Comparison of ENCODE assay signal across 8 mouse cellular contexts in the genomic region with DNA sequence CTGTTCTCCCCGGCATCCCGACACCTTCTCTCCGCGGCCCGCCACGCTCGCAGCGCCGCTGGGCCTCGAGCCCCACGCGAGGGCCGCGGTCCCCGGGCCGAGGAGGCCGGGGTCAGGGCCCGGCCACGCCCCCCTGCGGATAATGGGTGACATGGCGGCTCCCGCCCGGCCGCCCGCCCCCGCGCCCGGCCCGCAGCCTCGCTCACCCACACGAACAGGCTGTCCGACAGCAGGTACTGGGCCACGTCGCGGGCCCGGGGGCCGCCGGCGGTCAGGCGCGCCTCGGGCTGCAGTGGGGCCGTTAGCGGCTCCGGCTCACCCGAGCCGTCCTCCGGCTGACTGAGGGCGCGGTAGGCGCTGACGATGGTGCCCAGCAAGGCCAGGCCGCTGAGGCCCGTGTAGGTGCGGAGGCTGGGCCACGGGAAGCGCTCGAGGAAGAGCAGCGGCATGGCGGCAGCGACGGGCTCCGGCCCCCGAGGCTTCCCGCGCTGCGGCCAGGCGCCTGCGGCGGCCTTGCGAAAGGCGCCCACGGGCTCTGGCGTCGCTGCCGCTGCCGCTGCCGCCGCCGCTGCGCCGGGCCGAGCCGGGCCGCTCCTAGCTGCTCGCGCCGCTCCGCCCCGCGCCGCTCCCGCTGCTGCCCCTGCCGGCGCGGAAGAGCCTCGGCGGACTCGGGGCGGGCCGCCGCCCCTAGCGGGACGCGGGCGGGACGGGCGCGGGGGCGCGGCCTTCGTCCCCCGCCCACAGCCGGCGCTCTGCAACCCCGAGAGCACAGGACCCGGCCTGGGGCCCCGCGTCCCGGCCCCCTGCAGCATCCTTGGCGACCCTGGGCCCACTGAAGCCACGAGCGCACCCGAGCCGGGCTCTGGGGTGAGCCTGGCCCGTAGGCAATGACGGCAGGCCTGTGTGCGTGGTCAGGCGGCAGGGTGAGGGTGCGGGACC. TPM values are rescaled to one million over a fixed set of nuclear protein-coding genes. Genes with fewer than 3 reads are reported as not detected.
A peak's percentile ranks its signal among the peaks of the same experiment; 100 is the strongest.
DNase-seq lines count a peak whose midpoint lies in the region; ATAC-seq and TF ChIP-seq lines count a peak whose summit lies in the region.

A gene (minus strand): TSS at position 830 of the 939 bp plus-strand sequence.

- peak; percentile 87 for ATAC-seq in heart, embryonic 14.5 days (ENCODE audit: insufficient number of reproducible peaks, insufficient read depth, low FRiP score, low read depth)
- peak; percentile 93 for ATAC-seq in liver, postnatal 0 days
- peak; percentile 93 for ATAC-seq in neural tube, embryonic 13.5 days (ENCODE audit: low read depth)

- peak within 1 kb of the TSS; percentile 86 for H3K4me3 ChIP-seq in E14TG2a.4 (replicated peaks; ENCODE audit: low read length)
- H3K4me3 ChIP-seq in forebrain, embryonic 10.5 days, result peak within 1 kb of the TSS; percentile 85
- H3K4me3 ChIP-seq in heart, embryonic 14.5 days (ENCODE audit: control insufficient read depth in 1 of 2, insufficient read depth in 1 of 2, low read depth in 1 of 2, low read length in 2 of 2), result peak within 1 kb of the TSS; percentile 98
- peak within 1 kb of the TSS; percentile 95 for H3K4me3 ChIP-seq in liver, postnatal 0 days (ENCODE audit: low read depth, low read length)
- peak within 1 kb of the TSS; percentile 96 for H3K4me3 ChIP-seq in neural tube, embryonic 13.5 days

- H3K27me3 ChIP-seq in E14TG2a.4 (ENCODE audit: insufficient read depth, low read length), result peaks cover 36% of the 10 kb centered on the region
- no peaks in the 10 kb centered on the region for H3K27me3 ChIP-seq in forebrain, embryonic 10.5 days (ENCODE audit: poor library complexity, severe bottlenecking)
- H3K27me3 ChIP-seq in heart, embryonic 14.5 days (ENCODE audit: control insufficient read depth, insufficient read depth, low read length), result no peaks in the 10 kb centered on the region
- no peaks in the 10 kb centered on the region for H3K27me3 ChIP-seq in liver, postnatal 0 days (ENCODE audit: insufficient read depth, low read length)
- H3K27me3 ChIP-seq in neural tube, embryonic 13.5 days, result no peaks in the 10 kb centered on the region

- peaks cover 12% of the 10 kb centered on the region for H3K36me3 ChIP-seq in E14TG2a.4 (ENCODE audit: insufficient read depth, low read length)
- H3K36me3 ChIP-seq in forebrain, embryonic 10.5 days (replicated peaks), result peaks cover 24% of the 10 kb centered on the region
- 0 out of 2 replicates have a peak, but pooled peaks cover 5% of the 10 kb centered on the region for H3K36me3 ChIP-seq in heart, embryonic 14.5 days (ENCODE audit: control insufficient read depth, insufficient read depth, low read length)
- H3K36me3 ChIP-seq in liver, postnatal 0 days (replicated peaks; ENCODE audit: insufficient read depth, low read length), result no peaks in the 10 kb centered on the region
- peaks cover 10% of the 10 kb centered on the region; the same call in 1 of the 2 replicates for H3K36me3 ChIP-seq in neural tube, embryonic 13.5 days

- DNase-seq in c-Kit-positive CD71-negative TER-119-negative erythroid progenitor cells, embryonic 14.5 days (ENCODE audit: low read depth), result peak; percentile 50
- DNase-seq in forebrain, embryonic 10.5 days (ENCODE audit: extremely low spot score, low spot score), result peak; percentile 75
- peak; percentile 82 for DNase-seq in kidney, postnatal 14 days
- DNase-seq in liver, postnatal 0 days, result peak; percentile 85
- DNase-seq in testis, postnatal 10 days (ENCODE audit: low spot score), result peak; percentile 85

- peaks cover 39% of the 10 kb centered on the region for H3K4me1 ChIP-seq in E14TG2a.4 (replicated peaks; ENCODE audit: low read depth, low read length)
- peaks cover 36% of the 10 kb centered on the region for H3K4me1 ChIP-seq in forebrain, embryonic 10.5 days
- H3K4me1 ChIP-seq in heart, embryonic 14.5 days (ENCODE audit: control insufficient read depth in 2 of 2, insufficient read depth in 2 of 2, low read length in 2 of 2), result peaks cover 12 to 24% of the 10 kb centered on the region in 2 experiments; a peak in 3 of 4 replicates
- peaks cover 46% of the 10 kb centered on the region for H3K4me1 ChIP-seq in liver, postnatal 0 days (ENCODE audit: insufficient read depth)
- peaks cover 36% of the 10 kb centered on the region for H3K4me1 ChIP-seq in neural tube, embryonic 13.5 days (replicated peaks)

- H3K4me2 ChIP-seq in heart, embryonic 14.5 days (ENCODE audit: low read length), result peak within 1 kb of the TSS; percentile 86
- H3K4me2 ChIP-seq in liver, postnatal 0 days (ENCODE audit: low read depth, low read length), result peak within 1 kb of the TSS; percentile 100
- peak within 1 kb of the TSS; percentile 79 for H3K4me2 ChIP-seq in neural tube, embryonic 13.5 days

- TF ChIP-seq CTCF in E14TG2a.4 (conservative IDR thresholded peaks at IDR 0.05; ENCODE audit: low read length), result no peak
- TF ChIP-seq CTCF in liver, postnatal 0 days (IDR thresholded peaks at IDR 0.05; ENCODE audit: low read depth), result peak; percentile 19; the same call in 1 of the 2 replicates

- no peak for TF ChIP-seq EP300 in liver, postnatal 0 days (IDR thresholded peaks at IDR 0.05; ENCODE audit: low read depth)

- no peaks in the 10 kb centered on the region for H3K9me3 ChIP-seq in E14TG2a.4 (ENCODE audit: low read length)
- no peaks in the 10 kb centered on the region for H3K9me3 ChIP-seq in forebrain, embryonic 10.5 days
- no peaks in the 10 kb centered on the region for H3K9me3 ChIP-seq in heart, embryonic 14.5 days (ENCODE audit: control insufficient read depth, low read length)
- H3K9me3 ChIP-seq in liver, postnatal 0 days (ENCODE audit: low read length), result no peaks in the 10 kb centered on the region
- no peaks in the 10 kb centered on the region for H3K9me3 ChIP-seq in neural tube, embryonic 13.5 days

- under 1% methylated on average over 103 of the region's 130 CpGs for WGBS in forebrain, embryonic 10.5 days
- 1% methylated on average over 108 of the region's 130 CpGs for WGBS in heart, embryonic 14.5 days
- WGBS in liver, postnatal 0 days (ENCODE audit: insufficient replicate concordance), result under 1% methylated on average over 91 of the region's 130 CpGs
- under 1% methylated on average over 115 of the region's 130 CpGs for WGBS in neural tube, embryonic 13.5 days

- peak within 1 kb of the TSS; percentile 98 for H3K9ac ChIP-seq in heart, embryonic 14.5 days (ENCODE audit: low read length)
- peak within 1 kb of the TSS; percentile 99 for H3K9ac ChIP-seq in liver, postnatal 0 days (replicated peaks)
- peak within 1 kb of the TSS; percentile 99 for H3K9ac ChIP-seq in neural tube, embryonic 13.5 days

- H3K27ac ChIP-seq in forebrain, embryonic 10.5 days, result peak within 1 kb of the TSS; percentile 97
- peak within 1 kb of the TSS; percentile 91 to 96 for H3K27ac ChIP-seq in heart, embryonic 14.5 days (replicated peaks in 1 of 2; ENCODE audit: control insufficient read depth in 1 of 2, insufficient read depth in 1 of 2, low read depth in 2 of 2, low read length in 2 of 2)
- peak within 1 kb of the TSS; percentile 99 for H3K27ac ChIP-seq in liver, postnatal 0 days (ENCODE audit: low read depth)
- peak within 1 kb of the TSS; percentile 96 for H3K27ac ChIP-seq in neural tube, embryonic 13.5 days (replicated peaks)

RNA-seq across cellular contexts. Expression of the gene that starts here (rescaled TPM):
- 36.7 and 39.1 TPM in 2 replicates for polyA plus RNA-seq in forebrain, embryonic 10.5 days (2016; fragmentation: Nextera tagmentation; extraction: Ambion mirVana)
- polyA plus RNA-seq in heart, embryonic 14.5 days (2014; fragmentation: Nextera tagmentation; extraction: Ambion mirVana), result 60.3 and 63.1 TPM in 2 replicates
- polyA plus RNA-seq in liver, postnatal 0 days (2015; fragmentation: Nextera tagmentation; extraction: Ambion mirVana), result 60.2 and 66.9 TPM in 2 replicates
- polyA plus RNA-seq in neural tube, embryonic 13.5 days (2015; fragmentation: Nextera tagmentation; extraction: Ambion mirVana), result 67.1 and 74.4 TPM in 2 replicates

Comparison
In these comparisons a context has a peak if more than half of its experiments do, and no peak if none do; other contexts are left out.
1. Peak in every context shown above with its lines: DNase-seq, ATAC-seq, H3K4me3 ChIP-seq and H3K27ac ChIP-seq.